Mouse (Mus musculus) cerebellum, postnatal 10 days (tissue): ENCODE measurements around the gene Cldn10.
"Not testable (repeated sequence)": the region's sequence is repeated elsewhere in the genome, so short reads cannot be mapped to it uniquely, and the experiment has no call there.

Experiments used
- DNase-seq, 2 experiments: peaks; one replicate each; pipeline ENCODE4 v3.0.0; 2021; ENCODE audit warnings: mixed read lengths in 2 of 2

The Cldn10 gene

DNA sequence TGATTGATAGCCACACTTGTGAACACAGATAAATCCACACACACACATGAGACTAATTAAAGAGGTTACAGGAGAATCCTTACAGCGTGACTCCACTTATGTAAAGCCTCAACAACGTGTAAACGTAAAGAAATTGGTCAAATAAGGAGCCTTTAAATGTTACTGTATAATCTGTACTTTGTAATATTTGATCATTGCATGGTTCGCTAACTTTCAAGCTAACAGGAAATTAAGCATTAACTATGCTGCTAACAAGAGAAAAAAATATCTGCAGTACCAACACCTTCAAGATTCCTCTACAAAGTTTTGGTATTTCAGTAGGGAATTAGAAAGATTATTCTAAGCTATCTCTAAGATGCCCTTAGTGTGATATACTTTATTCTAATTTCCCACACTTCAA, at the start of gene Cldn10:
Cldn10 (plus strand) TSS at position 288 of the 400 bp plus-strand sequence.
- DNase-seq = no peak

DNA sequence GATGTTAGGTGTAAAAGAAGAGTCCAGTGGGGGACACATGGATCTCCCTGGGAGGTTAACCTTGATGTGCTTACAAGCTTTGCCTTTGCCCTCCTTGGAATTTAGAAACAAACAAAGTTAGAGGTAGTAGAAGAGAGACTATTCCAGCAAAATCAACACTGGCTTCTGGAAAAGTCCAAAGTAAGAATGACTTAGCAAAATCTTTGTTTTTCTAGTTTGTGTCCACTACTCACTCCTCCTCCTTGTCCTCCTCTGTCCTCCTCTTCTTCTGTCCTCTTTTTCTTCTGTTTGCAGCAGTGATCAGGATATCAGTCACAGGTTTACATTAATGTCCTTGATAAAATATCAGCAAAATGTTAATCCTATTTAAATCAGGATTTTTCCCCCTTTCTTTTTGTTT, 45.9 kb upstream of the Cldn10 start:
- DNase-seq = no peak

DNA sequence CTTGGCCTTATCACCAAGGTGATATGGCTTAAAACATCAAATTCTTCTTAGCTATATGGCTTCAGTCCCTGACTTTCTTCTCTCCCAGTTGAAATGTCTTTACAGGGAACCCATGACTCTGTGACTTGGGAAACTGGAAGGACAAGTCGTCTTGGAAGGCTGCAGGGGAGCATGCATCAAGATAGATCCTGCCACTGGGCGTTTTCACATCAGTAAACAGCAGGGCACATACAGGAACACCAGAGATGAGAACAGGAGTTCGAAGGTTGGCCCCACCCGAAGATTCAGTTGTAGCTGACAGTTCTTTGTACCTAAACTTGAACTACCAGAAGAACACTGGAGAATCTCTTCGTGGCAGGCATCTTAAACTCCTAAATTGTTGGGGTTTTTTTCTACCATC, 44.8 kb upstream of the Cldn10 start:
- DNase-seq = no peak

DNA sequence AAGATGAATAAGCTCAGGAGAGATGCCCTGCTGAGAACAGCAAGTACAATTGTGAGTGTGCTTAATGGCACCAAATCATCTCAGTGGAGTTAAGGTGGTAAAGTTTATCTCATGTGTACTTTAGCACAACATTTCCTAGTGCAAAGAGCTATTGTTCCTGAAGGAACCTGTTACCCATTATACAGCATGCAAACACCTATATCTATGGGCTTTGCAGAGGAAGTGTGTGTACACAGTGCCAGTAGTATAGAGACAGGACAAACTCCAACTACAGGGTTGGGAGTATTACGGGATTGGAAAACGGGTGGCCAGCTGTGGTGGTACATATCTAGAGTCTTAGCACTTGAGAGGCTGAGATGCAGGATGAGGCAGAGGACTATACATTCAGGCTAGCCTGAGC, 38.6 kb upstream of the Cldn10 start:
- no peak for DNase-seq

DNA sequence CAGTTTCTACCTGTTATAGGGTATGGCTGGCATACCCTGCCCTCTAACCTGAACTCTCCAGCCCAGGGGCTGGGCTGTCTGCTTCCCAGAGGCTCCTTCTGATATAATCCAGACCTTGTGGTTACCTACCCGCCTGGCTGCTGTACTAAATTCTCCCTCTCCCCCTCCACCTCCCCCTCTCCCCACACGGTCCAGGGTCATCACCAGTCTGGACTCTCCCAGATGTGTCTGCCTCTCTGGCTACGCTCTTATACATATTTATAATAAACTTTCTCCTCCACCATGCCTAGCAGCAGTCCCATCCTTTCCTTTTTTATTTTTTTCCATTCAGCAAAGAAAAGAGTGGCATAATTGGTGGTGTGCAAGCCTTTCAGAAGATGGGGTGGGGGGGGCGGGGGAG, 38.0 kb upstream of the Cldn10 start:
- DNase-seq = no peak

DNA sequence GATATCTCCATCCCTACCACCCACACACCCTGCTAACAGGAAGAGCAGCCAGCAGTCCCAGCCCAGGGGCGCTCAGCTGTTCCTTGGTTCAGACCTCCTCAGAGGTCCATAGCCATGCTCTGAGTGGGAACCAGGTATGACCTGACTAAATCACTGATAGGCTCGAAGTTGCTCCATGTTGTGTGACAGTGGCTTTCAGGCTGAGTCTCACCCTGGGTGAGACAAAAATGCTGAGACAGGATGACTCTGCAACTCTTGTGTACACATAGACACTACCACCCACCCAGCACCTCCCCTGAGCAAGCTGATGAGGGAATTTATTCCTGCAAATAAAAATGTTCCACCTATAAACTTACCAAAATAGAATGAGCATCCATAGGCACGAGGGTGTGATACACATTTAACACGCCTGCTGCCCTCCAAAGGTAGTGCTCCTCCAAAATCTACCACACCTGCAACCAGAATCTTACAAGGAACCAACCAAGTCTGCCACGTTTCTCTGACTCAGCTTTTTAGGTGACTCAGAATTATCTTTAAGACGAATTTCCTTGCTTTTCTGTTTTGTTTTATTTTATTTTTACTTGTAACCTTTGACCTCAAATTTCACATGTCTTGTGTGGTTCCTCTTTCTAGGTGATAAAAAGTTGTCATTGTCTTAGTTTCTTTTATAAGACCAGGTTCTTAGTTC, 37.1 kb upstream of the Cldn10 start:
- no peak for DNase-seq

DNA sequence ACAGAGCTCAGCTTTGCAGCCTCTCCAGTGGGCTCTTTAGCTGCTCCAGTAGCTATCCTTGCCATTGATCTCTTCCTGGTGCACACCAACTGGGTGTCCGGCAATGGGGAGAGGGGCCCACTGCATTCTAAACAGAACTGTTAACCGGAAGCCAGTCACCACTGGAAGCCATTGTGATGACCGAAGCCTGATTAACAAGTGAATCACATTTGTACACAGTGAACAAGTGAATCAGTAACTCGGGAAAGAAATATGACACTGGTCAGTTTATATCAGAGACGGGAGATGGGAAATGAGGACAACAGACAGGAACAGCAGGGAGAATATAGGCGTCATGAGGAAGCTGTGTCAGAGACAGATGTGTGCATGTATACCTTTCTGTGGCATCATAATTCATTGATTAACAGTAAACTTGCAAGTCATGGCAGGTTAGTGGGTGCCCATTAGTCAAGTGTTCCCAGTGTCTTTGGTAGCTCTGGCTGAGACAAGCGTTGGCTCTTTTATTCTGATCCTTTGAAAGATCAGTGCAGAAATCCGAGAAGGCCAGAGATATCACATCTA, 36.4 kb upstream of the Cldn10 start:
- no peak for DNase-seq

DNA sequence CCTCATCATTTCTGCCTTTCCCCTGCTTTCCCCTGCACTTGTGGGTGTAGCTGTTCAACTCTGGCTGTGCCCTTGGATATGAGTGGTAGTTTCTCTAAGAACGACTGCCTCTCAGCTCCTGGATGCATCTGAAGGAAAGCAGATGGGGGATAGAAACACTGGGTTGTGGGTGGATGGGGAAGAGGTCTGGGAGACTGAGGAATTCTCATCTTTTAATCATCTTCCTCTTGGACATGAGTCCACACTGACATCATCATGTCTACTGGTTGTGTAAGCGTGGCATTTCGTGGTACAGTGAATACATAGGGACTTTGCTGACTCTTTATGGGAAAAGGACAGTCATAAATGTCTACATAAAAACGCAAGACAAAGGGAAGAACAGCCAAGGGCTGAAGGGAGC, 31.7 kb upstream of the Cldn10 start:
- DNase-seq = no peak

DNA sequence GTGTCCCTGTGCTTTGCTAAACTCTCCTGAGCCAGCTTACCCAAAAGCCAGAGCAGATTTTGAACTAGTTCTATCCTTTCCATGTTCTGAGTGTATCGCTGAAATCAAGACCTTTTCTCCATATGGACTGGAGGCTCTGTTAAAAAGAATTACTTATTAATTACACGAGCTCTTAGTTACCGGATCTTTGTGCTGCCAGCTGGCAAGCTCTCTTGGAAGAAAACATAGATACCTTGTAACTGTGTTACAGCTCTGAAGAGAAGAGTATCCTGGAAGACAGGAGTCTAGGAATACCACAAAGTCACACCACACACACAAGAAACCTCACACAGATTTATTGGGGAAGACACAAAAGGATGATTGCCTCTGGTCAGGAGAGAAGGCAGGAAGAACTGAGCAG, 31.1 kb upstream of the Cldn10 start:
- DNase-seq = no peak

DNA sequence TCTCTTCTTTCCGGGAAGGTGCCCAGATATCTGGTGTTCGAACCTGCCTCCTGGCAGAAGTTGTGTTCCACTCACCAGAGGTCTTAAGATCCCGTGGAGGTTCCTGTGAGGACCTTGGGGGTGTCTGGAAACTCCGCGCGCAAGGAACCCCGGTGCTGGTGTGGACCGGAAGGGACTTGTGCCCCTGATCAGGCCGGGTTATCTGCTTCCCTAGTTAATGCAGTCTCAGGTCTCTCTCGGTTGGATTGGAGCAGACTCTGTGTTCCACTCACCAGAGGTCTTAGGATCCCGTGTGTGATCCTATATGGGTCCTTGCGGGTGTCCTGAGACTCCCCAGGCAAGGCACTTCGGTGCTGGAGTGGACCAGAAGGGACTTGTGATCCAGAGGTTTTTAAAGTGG, 24.3 kb upstream of the Cldn10 start:
- DNase-seq = not testable (repeated sequence)

DNA sequence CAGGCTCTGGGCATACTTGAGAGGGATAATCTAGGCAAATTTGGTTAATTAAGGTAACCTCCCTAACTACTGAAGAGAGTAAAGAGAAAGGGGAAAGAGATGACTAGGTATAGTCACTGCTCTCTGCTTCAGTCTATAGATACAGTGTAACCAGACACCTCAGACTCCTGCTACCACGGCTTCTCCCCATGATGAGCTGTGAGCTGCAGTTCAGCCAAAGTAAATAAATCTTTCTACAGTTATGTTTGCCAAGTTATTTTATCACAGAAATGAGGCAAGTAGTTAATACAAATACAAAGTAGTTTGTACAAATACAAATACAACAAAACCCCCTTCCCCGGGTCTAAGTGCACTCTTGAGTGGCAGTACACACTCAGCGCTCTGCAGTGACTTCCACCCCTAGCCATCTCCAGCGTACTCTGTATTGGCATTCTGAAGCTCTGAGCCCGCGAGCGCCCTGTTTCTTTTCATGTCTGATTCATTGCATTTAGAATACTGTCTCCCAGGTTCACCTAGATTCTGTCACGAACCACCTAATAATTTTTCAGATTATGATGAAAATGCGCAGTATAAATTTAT, 23.7 kb upstream of the Cldn10 start:
- no peak for DNase-seq

DNA sequence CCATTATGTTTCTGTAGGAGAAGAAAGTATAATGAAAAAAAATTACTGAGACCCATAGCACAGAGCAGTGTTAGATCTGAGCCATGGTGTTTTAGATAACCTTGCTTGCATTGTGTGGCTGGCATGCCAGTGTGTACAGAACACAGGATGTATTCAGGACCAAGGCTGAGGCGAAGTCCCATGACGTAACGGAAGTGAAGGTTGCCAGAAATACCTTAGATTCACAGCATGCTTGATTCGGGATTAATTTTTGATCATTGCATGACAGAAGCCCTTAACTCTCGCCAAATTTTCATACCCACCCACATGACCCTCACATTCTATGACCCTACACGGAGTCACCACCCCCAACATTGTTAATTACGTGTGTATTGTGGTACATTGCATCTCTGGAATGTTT, 22.4 kb upstream of the Cldn10 start:
- peak; percentile 12 to 19 for DNase-seq

DNA sequence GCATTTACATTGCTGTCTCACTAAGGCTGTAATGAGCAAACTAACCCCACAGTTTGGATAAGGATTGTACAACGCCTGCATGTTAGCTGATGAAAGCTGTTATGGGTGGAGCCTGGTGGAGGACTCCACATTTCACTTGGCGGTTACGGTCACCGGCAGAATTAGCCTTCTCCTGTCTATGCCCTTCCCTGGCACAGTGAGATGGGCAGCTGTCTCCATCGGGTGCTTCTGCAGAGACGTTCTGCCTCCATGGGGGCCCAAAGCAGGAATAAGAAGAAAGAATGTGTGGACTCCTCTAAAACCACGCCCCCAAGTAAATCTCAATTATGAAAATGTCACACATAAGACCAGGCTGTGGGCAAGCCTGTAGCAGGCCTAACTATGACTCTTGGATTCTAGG, 21.8 kb upstream of the Cldn10 start:
- DNase-seq = peak; percentile 13 to 19

DNA sequence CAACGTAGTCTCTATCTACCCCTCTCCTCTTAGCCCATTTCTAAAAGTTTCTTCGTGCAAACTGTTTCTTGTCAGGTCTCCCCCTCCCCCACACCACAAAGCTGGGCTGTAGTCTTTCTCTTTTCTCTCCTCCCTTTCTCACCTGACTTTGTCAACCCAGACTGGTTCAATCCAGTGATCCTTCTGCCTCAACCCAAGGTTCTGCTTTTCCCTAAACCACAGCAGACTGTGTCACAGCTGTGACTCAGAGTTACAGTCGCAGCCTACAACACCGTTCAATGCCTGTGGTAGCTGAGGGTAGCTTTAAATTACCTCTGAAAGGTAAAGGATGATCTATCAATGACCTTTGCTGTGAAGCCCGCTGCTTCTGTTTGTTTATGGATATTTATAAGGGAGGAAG, 21.3 kb upstream of the Cldn10 start:
- DNase-seq = no peak

DNA sequence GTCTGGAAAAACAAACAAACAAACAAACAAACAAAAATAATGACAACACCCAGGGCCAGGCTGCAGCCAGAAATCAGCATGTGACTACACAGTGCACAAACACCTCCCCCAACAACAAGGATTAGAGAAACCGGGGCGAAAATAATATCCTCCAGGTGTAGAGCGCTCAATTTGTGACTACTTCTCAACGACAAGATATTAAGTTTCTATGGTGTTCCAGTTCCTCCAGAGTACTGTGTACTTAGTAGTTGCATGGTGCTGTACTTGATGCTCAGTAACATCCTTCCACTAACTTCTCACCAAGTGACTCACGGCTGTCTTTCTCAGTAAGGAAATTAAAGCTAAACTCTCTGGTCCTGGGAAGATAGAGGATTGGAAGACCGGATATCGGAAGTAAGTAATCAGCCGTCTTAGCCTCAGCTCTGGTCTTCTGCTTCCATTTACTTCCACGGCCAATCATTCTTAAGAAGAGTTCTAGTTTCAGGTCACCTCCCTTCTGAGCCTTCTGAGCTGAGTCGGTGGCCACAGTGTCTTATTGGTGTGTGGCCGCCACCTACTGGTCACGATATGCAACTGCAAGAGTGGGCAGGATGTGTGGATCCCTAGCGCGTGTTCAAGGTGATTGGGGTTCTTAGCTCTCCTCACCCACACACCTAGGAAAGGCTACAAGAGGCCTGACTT, 19.9 kb upstream of the Cldn10 start:
- peak; percentile 86 to 88 for DNase-seq

DNA sequence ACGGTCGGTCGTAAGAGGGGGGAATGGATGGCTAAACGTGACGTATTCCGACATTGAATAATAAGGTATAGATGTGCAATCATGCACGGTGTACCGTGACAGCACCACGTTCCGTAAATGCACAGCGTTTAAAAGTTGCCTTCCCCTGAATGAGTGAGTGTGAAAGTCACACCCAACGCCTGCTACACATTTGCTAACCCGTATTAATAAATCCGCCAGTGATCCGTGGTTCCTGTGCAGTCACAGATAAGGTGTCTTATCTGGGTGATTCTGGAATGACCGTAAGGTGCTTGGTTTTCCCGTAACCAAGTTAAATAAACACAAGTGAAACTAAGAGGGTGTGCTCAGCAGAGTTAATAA, 19.4 kb upstream of the Cldn10 start:
- DNase-seq = no peak

DNA sequence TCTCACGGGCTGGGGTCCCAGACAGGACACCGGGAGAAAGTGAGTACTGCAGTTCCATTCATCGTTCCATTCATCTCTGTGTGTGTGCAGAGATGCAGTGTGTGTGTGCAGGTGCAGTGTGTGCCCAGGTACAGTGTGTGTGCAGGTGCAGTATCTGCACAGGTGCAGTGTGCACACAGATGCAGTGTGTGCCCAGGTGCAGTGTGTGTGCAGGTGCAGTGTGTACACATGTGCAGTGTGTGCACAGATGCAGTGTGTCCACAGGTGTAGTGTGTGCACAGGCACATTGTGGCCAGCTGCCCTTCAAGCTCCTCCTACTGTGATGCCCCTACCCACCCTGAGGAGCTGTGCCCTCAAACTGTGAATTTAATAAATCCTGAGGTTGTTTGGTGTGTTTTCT, 14.0 kb upstream of the Cldn10 start:
- no peak for DNase-seq

DNA sequence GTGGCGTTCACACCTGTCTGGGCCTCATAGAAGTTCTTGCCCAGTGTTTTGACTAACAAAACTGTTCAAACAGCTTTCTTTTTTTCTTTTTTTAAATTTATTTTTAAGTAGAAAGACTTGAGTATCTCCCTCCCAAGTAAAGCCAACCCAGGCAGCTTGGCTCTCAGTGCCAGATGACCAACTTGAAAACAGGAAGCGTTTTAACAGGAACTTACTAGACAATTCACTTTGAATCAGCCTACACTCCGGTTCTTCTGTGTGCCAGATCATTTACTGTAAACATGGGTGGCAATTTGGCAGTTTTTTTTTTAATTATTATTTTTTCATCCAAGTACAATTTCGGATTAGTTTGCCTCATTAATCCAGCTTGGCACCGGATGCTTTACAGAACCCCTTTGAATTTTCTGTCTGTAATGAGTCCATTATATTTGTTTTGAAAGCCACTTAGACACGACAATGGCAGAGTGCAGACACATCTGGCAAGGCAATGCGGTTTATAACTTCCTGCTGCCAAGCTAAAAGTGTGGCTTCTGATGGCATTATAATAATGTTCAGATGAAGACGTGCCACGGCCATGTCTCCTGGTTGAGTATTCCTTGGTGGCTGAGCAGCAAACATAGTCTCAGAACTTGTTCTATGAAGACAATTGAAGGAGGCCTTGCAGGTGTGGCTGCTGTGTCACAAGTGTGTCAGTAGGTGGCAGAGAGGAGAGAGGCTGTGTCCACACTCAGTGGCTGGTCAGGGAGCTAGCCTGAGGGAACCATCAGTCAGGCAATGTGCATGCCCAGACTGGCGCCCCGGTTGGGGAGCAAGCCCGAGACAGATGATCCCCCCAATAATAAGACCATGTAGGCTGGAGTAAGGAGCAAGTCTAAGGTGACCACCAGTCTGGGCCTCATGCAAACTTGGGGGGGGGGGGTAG, 12.9 kb upstream of the Cldn10 start:
- peak; percentile 25 to 32 for DNase-seq

DNA sequence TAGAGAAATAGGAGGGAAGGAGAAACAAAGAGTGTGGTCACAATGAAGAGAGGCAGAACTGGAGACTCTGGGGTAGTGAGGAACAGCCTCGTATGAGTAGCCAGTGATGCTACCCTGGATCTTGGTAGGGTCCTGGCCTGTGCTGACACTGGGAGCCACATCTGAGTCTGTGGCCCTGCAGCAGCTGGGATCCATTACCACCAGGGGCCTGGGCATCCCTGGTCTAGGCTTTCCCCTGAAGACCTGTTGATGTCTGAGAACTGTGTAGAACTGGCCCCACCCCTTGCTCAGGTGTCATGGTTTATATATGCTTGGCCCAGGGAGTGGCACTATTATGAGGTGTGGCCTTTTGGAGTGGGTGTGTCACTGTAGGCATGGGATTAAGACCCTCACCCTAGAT, 12.2 kb upstream of the Cldn10 start:
- no peak for DNase-seq

DNA sequence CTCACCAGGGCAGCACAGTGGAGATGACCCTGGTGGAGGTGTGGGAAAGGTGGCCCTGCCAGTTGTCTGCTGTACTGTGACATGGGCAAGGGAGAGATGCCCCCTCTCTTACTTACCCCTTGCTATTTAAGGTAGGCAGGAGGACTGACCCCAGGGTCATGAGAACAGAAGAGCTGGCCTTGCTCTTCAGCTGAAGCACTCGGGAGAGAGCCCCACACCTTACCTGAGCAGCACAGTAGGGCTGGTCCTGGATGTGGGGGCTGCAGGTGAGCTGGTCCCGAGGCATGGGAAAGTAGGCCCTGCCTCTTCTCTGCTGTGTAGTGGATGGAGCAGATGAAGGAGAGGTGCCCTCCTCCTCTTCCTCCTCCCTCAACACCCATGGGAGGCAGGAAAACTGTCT, 11.3 kb upstream of the Cldn10 start:
- no peak for DNase-seq

DNA sequence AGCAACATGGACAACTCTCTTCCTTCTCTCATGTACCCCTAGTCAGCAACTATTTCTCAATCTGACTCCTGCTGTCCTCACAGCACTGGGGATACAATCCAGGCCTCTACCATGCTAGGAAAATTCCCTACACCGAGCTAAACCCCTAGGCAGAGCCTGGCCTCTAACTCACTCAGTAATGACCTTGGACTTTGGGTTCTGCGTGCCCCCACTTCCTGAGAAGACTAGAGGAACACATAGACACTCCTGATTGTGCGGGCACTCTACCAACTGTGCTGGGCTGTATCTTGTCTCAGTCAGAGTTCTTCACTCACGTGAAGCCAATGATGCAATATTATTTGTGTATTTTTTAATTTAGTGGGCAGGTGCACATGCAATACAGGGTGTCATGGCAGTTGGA, 10.2 kb upstream of the Cldn10 start:
- DNase-seq = no peak

DNA sequence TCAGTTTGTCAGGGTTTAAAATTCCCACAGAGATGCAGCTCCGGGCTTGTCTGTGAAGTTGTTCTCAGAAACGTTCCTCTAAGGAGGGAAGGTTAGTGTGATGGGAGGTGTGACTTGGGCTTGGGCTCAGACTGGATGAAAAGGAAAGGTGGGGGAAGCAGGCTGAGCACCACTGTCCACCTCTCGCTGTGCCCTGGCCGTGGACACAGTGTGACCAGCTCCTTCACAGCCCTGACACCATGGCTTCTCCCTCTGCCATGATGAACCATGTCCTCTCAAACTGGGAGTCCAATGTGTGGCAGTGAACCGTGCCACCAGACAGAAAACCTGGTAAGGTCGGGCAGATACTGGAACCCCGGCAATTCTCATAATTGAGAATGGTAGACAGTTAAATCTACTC, 6.1 kb upstream of the Cldn10 start:
- no peak for DNase-seq

DNA sequence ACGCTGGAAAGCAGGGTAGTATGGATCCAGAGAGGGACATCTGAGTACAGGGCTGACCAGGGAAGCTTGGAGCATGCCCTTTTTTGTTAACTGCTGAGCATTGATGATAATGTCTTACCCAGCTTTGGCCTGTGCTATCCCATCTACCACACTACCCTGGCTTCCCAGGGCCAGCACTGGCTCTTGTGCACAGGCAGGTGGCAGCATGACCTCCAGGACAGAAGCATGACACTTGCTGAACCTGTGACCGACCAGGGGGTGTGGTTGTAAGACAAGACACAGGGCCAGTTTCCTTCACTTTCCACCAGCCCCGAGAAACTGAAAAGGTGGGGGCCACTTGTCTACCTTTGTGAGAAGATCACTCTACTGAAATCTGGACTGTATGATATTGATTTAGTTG, 5.5 kb upstream of the Cldn10 start:
- no peak for DNase-seq
